ENCODE assay signal across 1 mouse cellular context in genomic region chr5:36739829-36740228, GRCm38 (mm10).
TF ChIP-seq lines count a peak whose summit lies in the region.

No protein-coding gene starts in this region.

TF ChIP-seq in MEL, 35 proteins besides CTCF, POLR2A, EP300 and RAD21 (continued from another document):
- TF ChIP-seq TAL1 (IDR thresholded peaks at IDR 0.05; ENCODE audit: low read length) (no peak), ZC3H11A (IDR thresholded peaks at IDR 0.05; ENCODE audit: low read depth, low read length) (peak; percentile 80)
